Mouse (Mus musculus) hindbrain, postnatal 0 days (tissue): ENCODE data around the gene Gm10320. TPM values are rescaled to one million over a fixed set of nuclear protein-coding genes. Genes with fewer than 3 reads are reported as not detected.

Experiments used
- ATAC-seq: fragments of 200-750 bp; cut with Nextera tagmentation; 2 replicates; pipeline ENCODE4 v1.8.0; 2017; ENCODE audit warnings: mild to moderate bottlenecking, moderate TSS enrichment, moderate library complexity
- DNase-seq: peaks from one replicate; pipeline ENCODE4 v3.0.0-alpha.2; 2015; ENCODE audit warnings: low spot score
- H3K27ac ChIP-seq: fragments of 300-500 bp; sonication (generic); 2 replicates; pipeline ENCODE4 v1.5.1; 2014; ENCODE audit warnings: mild to moderate bottlenecking
- H3K27me3 ChIP-seq: fragments of 300-500 bp; sonication (generic); 2 replicates; pipeline ENCODE4 v1.6.1; 2014; ENCODE audit warnings: low read length, mixed read lengths; ENCODE audit not compliant: insufficient read depth
- H3K36me3 ChIP-seq: fragments of 300-500 bp; sonication (generic); 2 replicates; pipeline ENCODE4 v1.6.1; 2014; ENCODE audit warnings: low read length, mixed read lengths; ENCODE audit not compliant: insufficient read depth
- H3K4me1 ChIP-seq: fragments of 300-500 bp; sonication (generic); 2 replicates; pipeline ENCODE4 v1.6.1; 2014; ENCODE audit warnings: antibody characterized with exemption, low read length, mixed read lengths; ENCODE audit not compliant: insufficient read depth
- H3K4me2 ChIP-seq: fragments of 300-500 bp; sonication (generic); 2 replicates; pipeline ENCODE4 v1.6.1; 2014; ENCODE audit warnings: low read depth, mild to moderate bottlenecking, low read length, moderate library complexity, mixed read lengths
- H3K4me3 ChIP-seq: fragments of 300-500 bp; sonication (generic); 2 replicates; pipeline ENCODE4 v1.5.1; 2014; ENCODE audit warnings: low read length
- H3K9ac ChIP-seq: fragments of 300-500 bp; sonication (generic); replicated peaks from 2 replicates; pipeline ENCODE4 v1.6.1; 2014; ENCODE audit warnings: mild to moderate bottlenecking, low read length, moderate library complexity, mixed read lengths
- H3K9me3 ChIP-seq: fragments of 300-500 bp; sonication (generic); 2 replicates; pipeline ENCODE4 v1.6.1; 2016; ENCODE audit warnings: low read length, mixed read lengths
- CTCF ChIP-seq: IDR thresholded peaks from 2 replicates; pipeline ENCODE4 v1.5.1; 2016; ENCODE audit warnings: antibody characterized with exemption, control low read depth, low read depth
- WGBS: fragments of 180-500 bp; shearing (Covaris S2); extraction: QIAGEN DNeasy Blood & Tissue Kit; methylation state at CpG from one replicate; pipeline ENCODE4 v1.1.7; 2014; 5-methylcytosine and 5-hydroxymethylcytosine counted together
- polyA plus RNA-seq: library from polyadenylated mRNA; unstranded; fragments of >200 nt; fragmentation: Nextera tagmentation; extraction: Ambion mirVana; gene quantifications from 2 replicates; pipeline ENCODE4 v1.2.1, GENCODE M21; 2015
- total RNA-seq: library from RNA; depleted of rRNA; stranded (reverse); fragments of >200 nt; gene quantifications from 2 replicates; pipeline ENCODE4 v1.2.3, GENCODE M21; 2014; rRNA removed

The Gm10320 gene
- total RNA-seq (0.52 TPM in 1 of 2 replicates, not detected in the other), polyA plus RNA-seq (0.72 and 0.74 TPM in 2 replicates)

- Histone ChIP-seq H3K36me3 (no peaks in the 10 kb centered on the region), H3K9me3 (no peaks in the 10 kb centered on the region), H3K4me1 (no peaks in the 10 kb centered on the region), H3K9ac (no peak within 1 kb of the TSS), H3K4me2 (no peak within 1 kb of the TSS), H3K27ac (no peak within 1 kb of the TSS), H3K27me3 (no peaks in the 10 kb centered on the region), H3K4me3 (no peak within 1 kb of the TSS)
- DNase-seq (no peak), ATAC-seq (no peak)
- TF ChIP-seq CTCF: no peak
- WGBS: 90% methylated on average over 3 of the region's 3 CpGs
Measured at GRCm38 (mm10) chr13:98491909-98492308, at the start of gene Gm10320. Gene Gm10320, minus strand, starts transcription at chr13:98492001.

DNA sequence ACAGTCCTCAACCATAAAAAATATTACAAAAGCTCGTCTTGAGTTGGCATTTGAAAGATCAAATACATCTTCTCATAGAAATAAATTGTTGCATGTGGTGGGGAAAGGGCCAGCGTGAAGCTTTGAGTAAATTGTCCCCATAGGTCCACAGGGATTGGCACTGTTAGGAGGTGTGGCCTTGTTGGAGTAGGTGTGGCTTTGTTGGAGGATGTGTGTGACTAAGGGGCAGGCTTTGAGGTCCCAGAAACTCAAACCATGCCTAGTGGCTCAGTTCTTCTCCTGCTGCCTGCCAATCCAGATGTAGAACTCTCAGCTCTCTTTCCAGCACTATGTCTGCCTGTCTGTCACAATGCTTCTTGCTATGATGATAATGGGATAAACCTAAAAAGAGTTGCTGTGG lies 49.8 kb upstream of the Gm10320 start:
- no peak for ATAC-seq

GRCm38 (mm10) chr13:98540206-98540605 lies 48.4 kb upstream of the Gm10320 start:
- ATAC-seq (no peak), DNase-seq (no peak)
- TF ChIP-seq CTCF: no peak
- H3K4me2 ChIP-seq: no peak overlapping the region
- H3K9me3 ChIP-seq: no peaks in the 10 kb centered on the region
- no peaks in the 10 kb centered on the region for H3K4me1 ChIP-seq
- H3K4me3 ChIP-seq: no peak overlapping the region
- H3K27me3 ChIP-seq: no peaks in the 10 kb centered on the region
- WGBS: 91% methylated on average over 3 of the region's 3 CpGs
- H3K9ac ChIP-seq: no peak overlapping the region
- H3K36me3 ChIP-seq: no peaks in the 10 kb centered on the region
- no peak overlapping the region for H3K27ac ChIP-seq

More for the DNA sequence above, 49.8 kb upstream of the Gm10320 start:
- no peak overlapping the region for H3K9ac ChIP-seq
- no peaks in the 10 kb centered on the region for H3K9me3 ChIP-seq
- H3K4me2 ChIP-seq: no peak overlapping the region
- no peak overlapping the region for H3K27ac ChIP-seq
- H3K4me3 ChIP-seq: no peak overlapping the region
- DNase-seq: no peak
- WGBS: 84% methylated on average over 2 of the region's 2 CpGs
- no peak for TF ChIP-seq CTCF
- H3K4me1 ChIP-seq: no peaks in the 10 kb centered on the region
- H3K27me3 ChIP-seq: no peaks in the 10 kb centered on the region
- no peaks in the 10 kb centered on the region for H3K36me3 ChIP-seq

- Histone ChIP-seq H3K27ac (no peak overlapping the region), H3K9me3 (no peaks in the 10 kb centered on the region), H3K4me2 (no peak overlapping the region), H3K27me3 (no peaks in the 10 kb centered on the region), H3K9ac (no peak overlapping the region), H3K4me1 (no peaks in the 10 kb centered on the region), H3K4me3 (no peak overlapping the region), H3K36me3 (no peaks in the 10 kb centered on the region)
- TF ChIP-seq CTCF: no peak
- ATAC-seq (no peak), DNase-seq (no peak)
- WGBS: 82% methylated on average over 7 of the region's 7 CpGs
Measured at GRCm38 (mm10) chr13:98539311-98539710, 47.5 kb upstream of the Gm10320 start.

GRCm38 (mm10) chr13:98538587-98538986 lies 46.8 kb upstream of the Gm10320 start:
- TF ChIP-seq CTCF: no peak
- H3K9ac ChIP-seq: no peak overlapping the region
- no peaks in the 10 kb centered on the region for H3K9me3 ChIP-seq
- H3K36me3 ChIP-seq: no peaks in the 10 kb centered on the region
- peak; percentile 44 for ATAC-seq
- H3K27ac ChIP-seq: no peak overlapping the region
- H3K4me3 ChIP-seq: no peak overlapping the region
- no peaks in the 10 kb centered on the region for H3K27me3 ChIP-seq
- 39% methylated on average over 5 of the region's 5 CpGs for WGBS
- no peak overlapping the region for H3K4me2 ChIP-seq
- H3K4me1 ChIP-seq: peaks cover 1% of the 10 kb centered on the region; the same call in 1 of the 2 replicates
- DNase-seq: peak; percentile 45

DNA sequence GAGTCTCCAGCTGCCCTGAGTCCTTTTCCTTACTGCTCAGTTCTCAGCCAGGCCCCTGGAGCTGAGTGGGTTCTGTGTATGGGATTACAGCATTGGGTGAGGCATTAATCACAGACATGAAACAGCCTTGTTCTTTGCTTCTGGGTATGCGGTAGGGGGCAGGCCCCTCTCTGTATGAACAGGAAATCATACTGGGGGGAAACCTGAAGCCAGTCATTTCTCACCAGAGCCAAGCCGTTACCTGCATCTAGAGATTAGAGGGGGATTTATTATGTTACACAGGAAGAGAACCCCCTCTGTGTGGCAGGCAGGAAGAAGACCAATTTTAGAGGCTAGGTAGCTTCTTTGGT lies 43.1 kb upstream of the Gm10320 start:
- Histone ChIP-seq H3K9me3 (peaks cover 5% of the 10 kb centered on the region), H3K4me3 (no peak overlapping the region), H3K4me1 (peaks cover 3% of the 10 kb centered on the region; the same call in 1 of the 2 replicates), H3K27ac (no peak overlapping the region), H3K4me2 (no peak overlapping the region), H3K27me3 (no peaks in the 10 kb centered on the region; the same call in 1 of the 2 replicates), H3K9ac (no peak overlapping the region), H3K36me3 (no peaks in the 10 kb centered on the region)
- WGBS: 49% methylated on average over 2 of the region's 2 CpGs
- DNase-seq (no peak), ATAC-seq (no peak)
- no peak for TF ChIP-seq CTCF

GRCm38 (mm10) chr13:98534190-98534912 lies 42.5 kb upstream of the Gm10320 start:
- peaks cover 3% of the 10 kb centered on the region; the same call in 1 of the 2 replicates for H3K4me1 ChIP-seq
- 25% methylated on average over 18 of the region's 18 CpGs for WGBS
- H3K27me3 ChIP-seq: no peaks in the 10 kb centered on the region; the same call in 1 of the 2 replicates
- peaks cover 5% of the 10 kb centered on the region for H3K9me3 ChIP-seq
- DNase-seq (peak; percentile 64), ATAC-seq (peak; percentile 83)
- no peak for TF ChIP-seq CTCF
- no peak overlapping the region; the same call in 1 of the 2 replicates for H3K9ac ChIP-seq
- H3K4me3 ChIP-seq: peak overlapping the region; percentile 18
- H3K27ac ChIP-seq: no peak overlapping the region
- peak overlapping the region; percentile 52 for H3K4me2 ChIP-seq
- no peaks in the 10 kb centered on the region for H3K36me3 ChIP-seq
